Mouse (Mus musculus) midbrain, embryonic 16.5 days (tissue): Measurements from ENCODE around the gene Arhgap27. TPM values are rescaled to one million over a fixed set of nuclear protein-coding genes. Genes with fewer than 3 reads are reported as not detected.

Source experiments
- ATAC-seq: fragments of 200-750 bp; cut with Nextera tagmentation; 2 replicates; pipeline ENCODE4 v1.8.0; 2017; ENCODE audit warnings: moderate TSS enrichment
- H3K27ac ChIP-seq: fragments of 300-500 bp; sonication (generic); 2 replicates; pipeline ENCODE4 v1.5.1; 2014; ENCODE audit warnings: mild to moderate bottlenecking, low read length, mixed read lengths
- H3K27me3 ChIP-seq: fragments of 300-500 bp; sonication (generic); 2 replicates; pipeline ENCODE4 v1.6.1; 2014; ENCODE audit warnings: low read depth, low read length, mixed read lengths; ENCODE audit not compliant: control insufficient read depth, insufficient read depth
- H3K36me3 ChIP-seq: fragments of 300-500 bp; sonication (generic); 2 replicates; pipeline ENCODE4 v1.6.1; 2014; ENCODE audit warnings: mild to moderate bottlenecking, low read length, moderate library complexity, mixed read lengths; ENCODE audit not compliant: control insufficient read depth, insufficient read depth
- H3K4me1 ChIP-seq: fragments of 300-500 bp; sonication (generic); 2 replicates; pipeline ENCODE4 v1.6.1; 2014; ENCODE audit warnings: mild to moderate bottlenecking, low read length, mixed read lengths; ENCODE audit not compliant: control insufficient read depth, insufficient read depth
- H3K4me2 ChIP-seq: fragments of 300-500 bp; sonication (generic); 2 replicates; pipeline ENCODE4 v1.6.1; 2014; ENCODE audit warnings: mild to moderate bottlenecking, low read length, mixed read lengths
- H3K4me3 ChIP-seq: fragments of 300-500 bp; sonication (generic); 2 replicates; pipeline ENCODE4 v1.5.1; 2014; ENCODE audit warnings: low read depth, mild to moderate bottlenecking, low read length, moderate library complexity, mixed read lengths
- H3K9ac ChIP-seq: fragments of 300-500 bp; sonication (generic); 2 replicates; pipeline ENCODE4 v1.6.1; 2014; ENCODE audit warnings: low read depth, low read length, mixed read lengths
- H3K9me3 ChIP-seq: fragments of 300-500 bp; sonication (generic); replicated peaks from 2 replicates; pipeline ENCODE4 v1.6.1; 2014; ENCODE audit warnings: mild to moderate bottlenecking, low read length, mixed read lengths; ENCODE audit not compliant: control insufficient read depth, poor library complexity, severe bottlenecking
- WGBS: fragments of 180-500 bp; shearing (Covaris S2); extraction: QIAGEN DNeasy Blood & Tissue Kit; methylation state at CpG from one replicate; pipeline ENCODE4 v1.1.7; 2014; 5-methylcytosine and 5-hydroxymethylcytosine counted together
- polyA plus RNA-seq: library from polyadenylated mRNA; unstranded; fragments of >200 nt; fragmentation: Nextera tagmentation; extraction: Ambion mirVana; gene quantifications from 2 replicates; pipeline ENCODE4 v1.2.1, GENCODE M21; 2015

Arhgap27 gene
- polyA plus RNA-seq, 1 experiment from 2014 or later: 4.4 TPM

DNA sequence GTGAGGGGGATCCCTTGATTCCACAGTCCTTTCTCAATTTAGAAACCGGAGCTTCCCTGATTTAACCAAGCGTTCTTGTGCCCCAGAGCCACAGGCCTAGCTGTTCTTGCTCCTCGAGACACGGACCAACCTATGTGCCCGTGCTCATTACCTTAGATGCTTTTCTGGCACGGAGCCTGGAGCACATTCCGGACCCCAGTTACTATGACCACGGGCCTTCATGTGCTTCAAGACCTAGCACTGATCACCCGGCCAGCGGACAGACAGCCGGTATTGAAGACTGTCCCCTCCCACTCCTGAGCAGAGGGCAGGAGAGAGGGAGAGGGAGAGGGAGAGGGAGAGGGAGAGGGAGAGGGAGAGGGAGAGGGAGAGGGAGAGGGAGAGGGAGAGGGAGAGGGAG lies 8.2 kb downstream of the Arhgap27 start:
- no peak for ATAC-seq
- no peak overlapping the region for H3K4me3 ChIP-seq
- H3K9me3 ChIP-seq: 0 out of 2 replicates have a peak, but pooled peaks cover 3% of the 10 kb centered on the region
- no peak overlapping the region for H3K9ac ChIP-seq
- 13% methylated on average over 11 of the region's 11 CpGs for WGBS
- H3K27ac ChIP-seq: no peak overlapping the region
- H3K36me3 ChIP-seq: no peaks in the 10 kb centered on the region
- no peak overlapping the region for H3K4me2 ChIP-seq
- peaks cover 7% of the 10 kb centered on the region; the same call in 1 of the 2 replicates for H3K4me1 ChIP-seq
- peaks cover 13% of the 10 kb centered on the region for H3K27me3 ChIP-seq

DNA sequence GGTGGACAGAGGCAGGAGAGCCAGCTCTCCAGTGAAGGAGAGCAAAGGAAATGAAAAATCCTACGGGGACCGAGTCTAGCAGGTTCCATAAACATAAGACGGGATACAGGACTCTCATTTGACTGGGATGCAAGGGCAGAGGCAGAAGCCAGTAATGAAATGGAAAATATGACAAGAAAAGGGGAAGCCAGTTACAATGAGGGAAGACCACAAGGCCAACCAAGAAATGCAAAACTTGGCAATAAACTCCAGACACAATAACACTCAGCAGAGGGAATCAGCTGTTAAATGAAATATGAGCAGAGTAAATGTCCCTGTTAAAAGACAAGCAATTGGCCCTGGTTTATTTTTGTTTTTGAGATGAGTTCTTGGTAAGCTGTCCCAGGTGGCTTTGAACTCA lies 9.5 kb downstream of the Arhgap27 start:
- ATAC-seq: no peak
- Histone ChIP-seq H3K27ac (no peak overlapping the region), H3K9ac (no peak overlapping the region), H3K4me3 (no peak overlapping the region), H3K9me3 (0 out of 2 replicates have a peak, but pooled peaks cover 3% of the 10 kb centered on the region), H3K36me3 (no peaks in the 10 kb centered on the region), H3K4me2 (no peak overlapping the region), H3K27me3 (peaks cover 5% of the 10 kb centered on the region), H3K4me1 (no peaks in the 10 kb centered on the region)
- 79% methylated on average over 3 of the region's 3 CpGs for WGBS

DNA sequence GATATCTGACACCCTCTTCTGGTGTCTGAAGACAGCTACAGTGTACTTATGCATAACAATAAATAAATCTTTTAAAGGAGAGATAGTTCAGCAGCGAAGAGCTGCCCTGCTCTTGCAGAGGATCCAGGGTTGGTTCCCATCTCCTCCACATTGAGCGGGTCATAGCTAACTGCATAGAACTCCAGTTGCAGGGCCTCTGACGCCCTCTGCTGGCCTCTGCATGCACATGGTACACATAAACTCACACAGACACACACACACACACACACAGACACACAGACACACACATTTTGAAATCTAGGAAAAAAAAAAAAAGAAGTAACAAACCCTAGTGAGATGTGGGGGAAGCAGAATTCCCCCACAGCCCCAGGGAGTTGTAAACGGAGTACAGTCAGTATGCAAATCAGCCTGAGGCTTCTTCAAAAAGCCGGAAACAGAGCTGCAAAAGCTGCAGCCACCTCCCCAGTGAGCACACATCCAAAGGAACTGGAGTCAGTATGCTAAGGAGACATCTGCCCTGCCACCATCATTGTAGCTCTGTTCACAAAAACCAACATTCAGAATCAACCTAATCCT lies 11.2 kb downstream of the Arhgap27 start:
- 77% methylated on average over 5 of the region's 5 CpGs for WGBS
- Histone ChIP-seq H3K4me1 (no peaks in the 10 kb centered on the region), H3K9me3 (0 out of 2 replicates have a peak, but pooled peaks cover 3% of the 10 kb centered on the region), H3K4me2 (no peak overlapping the region), H3K27me3 (peaks cover 3% of the 10 kb centered on the region), H3K36me3 (no peaks in the 10 kb centered on the region), H3K9ac (no peak overlapping the region), H3K4me3 (no peak overlapping the region), H3K27ac (no peak overlapping the region)
- no peak for ATAC-seq

DNA sequence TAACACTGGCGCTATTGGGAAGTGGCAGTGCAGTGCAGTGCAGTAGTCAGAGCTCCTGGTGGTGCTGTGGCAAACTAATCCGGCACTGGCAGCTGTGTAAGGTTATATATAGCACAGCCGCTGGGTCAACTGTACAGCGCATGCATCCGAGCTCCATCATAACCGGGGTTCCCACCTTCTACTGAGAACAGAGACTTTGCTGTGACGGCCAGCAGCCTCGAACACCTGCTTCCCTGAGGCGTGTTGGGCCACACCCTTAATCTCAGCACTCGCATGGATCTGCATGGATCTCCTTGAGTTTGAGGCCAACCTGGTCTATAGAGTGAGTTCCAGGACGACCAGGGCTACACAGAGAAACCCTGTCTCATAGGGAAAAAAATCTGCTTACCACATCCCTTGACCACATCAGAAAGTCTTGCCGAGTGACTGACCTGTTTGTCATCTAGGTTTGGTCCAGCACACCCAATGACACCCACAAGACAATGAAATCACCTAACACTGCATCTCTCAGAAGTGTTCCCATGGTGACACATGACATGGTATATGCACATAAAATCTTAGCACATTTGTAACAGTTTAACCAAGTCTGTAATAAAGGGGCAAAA lies 12.7 kb downstream of the Arhgap27 start:
- no peak for ATAC-seq
- H3K4me1 ChIP-seq: no peaks in the 10 kb centered on the region
- WGBS: 90% methylated on average over 12 of the region's 12 CpGs
- H3K27ac ChIP-seq: no peak overlapping the region
- H3K27me3 ChIP-seq: no peaks in the 10 kb centered on the region
- H3K36me3 ChIP-seq: no peaks in the 10 kb centered on the region
- H3K9me3 ChIP-seq: 0 out of 2 replicates have a peak, but pooled peaks cover 3% of the 10 kb centered on the region
- no peak overlapping the region for H3K4me3 ChIP-seq
- no peak overlapping the region for H3K4me2 ChIP-seq
- no peak overlapping the region for H3K9ac ChIP-seq

DNA sequence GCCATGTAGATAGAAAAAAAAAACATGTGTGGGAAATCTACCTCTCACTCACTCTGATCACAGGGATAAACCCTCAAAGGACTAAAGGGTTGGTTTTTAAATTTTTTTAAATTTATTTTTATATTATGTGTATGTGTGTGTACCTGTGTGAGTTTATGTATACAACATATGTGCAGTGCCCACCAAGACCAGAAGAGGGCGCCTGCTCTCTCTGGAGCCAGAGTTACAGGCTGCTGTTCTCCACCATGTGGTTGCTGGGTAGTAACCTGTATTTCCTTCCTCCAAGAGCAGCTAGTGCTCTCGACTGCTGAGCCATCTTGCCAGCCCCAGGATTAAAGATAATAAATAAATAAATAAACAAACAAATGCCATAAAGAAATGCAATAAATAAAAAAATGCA lies 13.8 kb downstream of the Arhgap27 start:
- no peak overlapping the region for H3K4me3 ChIP-seq
- no peaks in the 10 kb centered on the region for H3K27me3 ChIP-seq
- WGBS: 82% methylated on average over 2 of the region's 2 CpGs
- H3K4me1 ChIP-seq: no peaks in the 10 kb centered on the region
- ATAC-seq: no peak
- no peaks in the 10 kb centered on the region for H3K36me3 ChIP-seq
- H3K27ac ChIP-seq: no peak overlapping the region
- no peak overlapping the region for H3K9ac ChIP-seq
- no peak overlapping the region for H3K4me2 ChIP-seq
- H3K9me3 ChIP-seq: 0 out of 2 replicates have a peak, but pooled peaks cover 3% of the 10 kb centered on the region

DNA sequence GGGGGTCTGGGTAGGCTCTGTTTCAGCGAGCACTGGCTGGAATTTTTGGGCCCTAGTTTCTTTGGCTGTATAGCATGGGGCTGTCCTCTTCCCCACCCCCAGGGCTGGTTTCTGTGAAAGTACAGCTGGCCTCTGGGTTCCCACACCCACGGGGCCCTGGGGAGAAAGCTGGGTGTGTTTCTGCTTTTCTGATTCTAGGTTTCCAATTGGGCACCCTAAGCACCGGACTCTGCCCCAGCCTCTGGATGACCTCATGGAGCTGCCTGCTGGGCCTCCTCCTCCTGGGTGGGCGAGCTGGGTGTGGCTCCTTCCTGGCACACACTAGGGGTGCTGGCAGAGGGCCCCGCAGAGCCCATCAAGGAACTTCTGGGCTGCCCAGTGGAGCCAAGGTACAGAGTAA lies 16.8 kb downstream of the Arhgap27 start:
- no peak overlapping the region for H3K27ac ChIP-seq
- H3K36me3 ChIP-seq: no peaks in the 10 kb centered on the region
- no peaks in the 10 kb centered on the region for H3K9me3 ChIP-seq
- H3K9ac ChIP-seq: no peak overlapping the region
- H3K4me3 ChIP-seq: no peak overlapping the region
- H3K27me3 ChIP-seq: no peaks in the 10 kb centered on the region
- H3K4me1 ChIP-seq: no peaks in the 10 kb centered on the region
- ATAC-seq: no peak
- 79% methylated on average over 5 of the region's 5 CpGs for WGBS
- no peak overlapping the region for H3K4me2 ChIP-seq

DNA sequence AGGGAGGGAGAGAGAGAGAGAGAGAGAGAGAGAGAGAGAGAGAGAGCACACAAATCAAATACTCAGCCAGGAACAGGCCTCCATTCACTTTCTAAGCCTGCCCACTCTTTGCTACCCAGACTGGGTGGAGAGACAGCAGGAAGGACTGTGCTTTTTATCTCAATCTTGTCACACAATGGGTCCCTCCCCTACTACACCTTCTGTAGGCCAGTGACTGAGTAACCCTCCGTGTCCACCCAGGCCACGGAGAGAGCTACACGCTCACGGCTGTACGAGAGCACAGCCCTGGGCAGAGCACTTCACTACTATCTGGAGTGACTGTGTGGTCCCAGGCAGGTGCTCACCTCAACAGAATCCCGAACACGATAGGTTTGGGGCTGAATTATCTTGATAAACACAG lies 17.3 kb downstream of the Arhgap27 start:
- WGBS: 85% methylated on average over 7 of the region's 7 CpGs
- no peak overlapping the region for H3K27ac ChIP-seq
- H3K4me3 ChIP-seq: no peak overlapping the region
- no peaks in the 10 kb centered on the region for H3K36me3 ChIP-seq
- H3K27me3 ChIP-seq: no peaks in the 10 kb centered on the region
- ATAC-seq: no peak
- no peak overlapping the region for H3K4me2 ChIP-seq
- H3K9me3 ChIP-seq: no peaks in the 10 kb centered on the region
- H3K4me1 ChIP-seq: no peaks in the 10 kb centered on the region
- H3K9ac ChIP-seq: no peak overlapping the region

DNA sequence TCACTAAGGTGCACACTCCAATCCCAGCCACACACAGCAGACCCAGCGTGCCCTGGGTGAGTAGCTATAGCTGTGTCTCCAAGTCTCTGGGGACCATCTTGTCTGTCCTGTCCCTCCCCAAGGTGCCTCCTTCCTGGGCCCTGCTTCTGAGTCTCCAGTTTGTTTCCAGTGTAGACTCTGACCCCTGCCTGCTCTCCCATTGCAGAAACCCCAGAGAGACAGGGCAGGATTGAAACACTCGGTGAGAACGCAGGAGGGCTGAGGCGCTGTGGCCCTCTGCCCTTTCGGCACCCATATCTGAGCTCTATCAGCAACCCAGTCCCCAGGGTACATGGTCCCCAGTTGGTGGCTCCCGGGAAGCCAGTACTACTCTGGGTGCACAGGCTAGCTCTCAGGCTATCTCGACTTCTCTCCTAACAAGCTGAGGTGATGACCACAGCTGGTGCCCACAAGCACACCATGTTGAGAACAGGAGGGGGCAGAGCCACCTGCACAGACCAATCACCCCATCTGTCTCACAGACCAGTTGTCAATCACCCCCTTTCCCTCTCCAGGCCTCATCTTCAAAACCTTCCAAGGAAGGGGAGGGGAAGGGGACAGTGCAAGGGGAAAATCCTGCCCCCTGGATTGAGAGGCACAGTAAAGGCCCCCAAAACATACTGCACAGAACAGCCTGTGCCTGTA lies 17.9 kb downstream of the Arhgap27 start:
- H3K9me3 ChIP-seq: no peaks in the 10 kb centered on the region
- no peak overlapping the region for H3K27ac ChIP-seq
- H3K36me3 ChIP-seq: no peaks in the 10 kb centered on the region
- no peak overlapping the region for H3K4me3 ChIP-seq
- no peak overlapping the region for H3K4me2 ChIP-seq
- no peak overlapping the region for H3K9ac ChIP-seq
- no peaks in the 10 kb centered on the region for H3K4me1 ChIP-seq
- H3K27me3 ChIP-seq: no peaks in the 10 kb centered on the region
- 88% methylated on average over 7 of the region's 7 CpGs for whole genome bisulfite sequencing
- ATAC-seq: no peak
